Mouse (Mus musculus) lung, postnatal 0 days (tissue): ENCODE measurements at regions not wholly inside any gene's neighbourhood (a gene's known extent, or its start where the extent isn't known, plus 50 kb on each side); places are given as distances from the start of the nearest gene placed in this dataset.

Experiments
- ATAC-seq: fragments of 200-750 bp; cut with Nextera tagmentation; 2 replicates; pipeline ENCODE4 v1.8.0; 2017; ENCODE audit warnings: moderate library complexity
- DNase-seq: peaks from one replicate; pipeline ENCODE4 v3.0.0-alpha.2; 2016; ENCODE audit warnings: low spot score
- H3K27ac ChIP-seq: fragments of 300-500 bp; sonication (generic); 2 replicates; pipeline ENCODE4 v1.5.1; 2014; ENCODE audit warnings: antibody characterized with exemption, mild to moderate bottlenecking, low read length, mixed read lengths
- H3K27me3 ChIP-seq: fragments of 300-500 bp; sonication (generic); replicated peaks from 2 replicates; pipeline ENCODE4 v1.6.1; 2014; ENCODE audit warnings: low read length, mixed read lengths; ENCODE audit not compliant: insufficient read depth
- H3K36me3 ChIP-seq: fragments of 300-500 bp; sonication (generic); 2 replicates; pipeline ENCODE4 v1.6.1; 2014; ENCODE audit warnings: low read length, mixed read lengths; ENCODE audit not compliant: insufficient read depth
- H3K4me1 ChIP-seq: fragments of 300-500 bp; sonication (generic); 2 replicates; pipeline ENCODE4 v1.6.1; 2014; ENCODE audit warnings: antibody characterized with exemption, low read depth, low read length, mixed read lengths; ENCODE audit not compliant: insufficient read depth
- H3K4me2 ChIP-seq: fragments of 300-500 bp; sonication (generic); replicated peaks from 2 replicates; pipeline ENCODE4 v1.6.1; 2014; ENCODE audit warnings: low read depth, mild to moderate bottlenecking, low read length, moderate library complexity, mixed read lengths
- H3K4me3 ChIP-seq: fragments of 300-500 bp; sonication (generic); 2 replicates; pipeline ENCODE4 v1.5.1; 2014; ENCODE audit warnings: low read depth, low read length
- H3K9ac ChIP-seq: fragments of 300-500 bp; sonication (generic); replicated peaks from 2 replicates; pipeline ENCODE4 v1.6.1; 2014; ENCODE audit warnings: low read depth, mild to moderate bottlenecking
- H3K9me3 ChIP-seq: fragments of 300-500 bp; sonication (generic); 2 replicates; pipeline ENCODE4 v1.6.1; 2016; ENCODE audit warnings: low read length, mixed read lengths
- CTCF ChIP-seq: IDR thresholded peaks from 2 replicates; pipeline ENCODE4 v1.5.1; 2016; ENCODE audit warnings: antibody characterized with exemption, mild to moderate bottlenecking
- EP300 ChIP-seq: IDR thresholded peaks from 2 replicates; pipeline ENCODE4 v1.6.1; 2016; ENCODE audit warnings: antibody characterized with exemption, mild to moderate bottlenecking, control low read depth
- WGBS: fragments of 180-500 bp; shearing (Covaris S2); extraction: QIAGEN DNeasy Blood & Tissue Kit; methylation state at CpG from one replicate; pipeline ENCODE4 v1.1.7; 2014; 5-methylcytosine and 5-hydroxymethylcytosine counted together

GRCm38 (mm10) chr16:73404509-73404908 lies 1007.1 kb downstream of the Robo2 start:
- Histone ChIP-seq H3K27me3 (no peaks in the 10 kb centered on the region), H3K27ac (no peak overlapping the region), H3K4me1 (no peaks in the 10 kb centered on the region), H3K9ac (no peak overlapping the region), H3K4me3 (no peak overlapping the region), H3K36me3 (no peaks in the 10 kb centered on the region), H3K4me2 (no peak overlapping the region), H3K9me3 (no peaks in the 10 kb centered on the region)
- ATAC-seq (no peak), DNase-seq (no peak)
- WGBS = 36% methylated on average over 3 of the region's 3 CpGs
- TF ChIP-seq EP300 (no peak), CTCF (no peak)

- WGBS = 63% methylated on average over 3 of the region's 3 CpGs
- no peaks in the 10 kb centered on the region for H3K27me3 ChIP-seq
- H3K9me3 ChIP-seq = no peaks in the 10 kb centered on the region
- H3K27ac ChIP-seq = no peak overlapping the region
- no peak overlapping the region for H3K9ac ChIP-seq
- DNase-seq = no peak
- no peak overlapping the region for H3K4me2 ChIP-seq
- no peak for TF ChIP-seq CTCF
- TF ChIP-seq EP300 = no peak
- no peaks in the 10 kb centered on the region for H3K4me1 ChIP-seq
- ATAC-seq = no peak
- no peaks in the 10 kb centered on the region for H3K36me3 ChIP-seq
- no peak overlapping the region for H3K4me3 ChIP-seq
Measured at GRCm38 (mm10) chr16:73404099-73404498, 1007.5 kb downstream of the Robo2 start.

- H3K9ac ChIP-seq = no peak overlapping the region
- DNase-seq (no peak), ATAC-seq (no peak)
- TF ChIP-seq EP300 (no peak), CTCF (no peak)
- no peaks in the 10 kb centered on the region for H3K36me3 ChIP-seq
- H3K4me2 ChIP-seq = no peak overlapping the region
- no peaks in the 10 kb centered on the region for H3K4me1 ChIP-seq
- no peaks in the 10 kb centered on the region for H3K27me3 ChIP-seq
- H3K27ac ChIP-seq = no peak overlapping the region
- H3K4me3 ChIP-seq = no peak overlapping the region
- 62% methylated on average over 2 of the region's 2 CpGs for WGBS
- H3K9me3 ChIP-seq = no peaks in the 10 kb centered on the region
Measured at GRCm38 (mm10) chr16:73379056-73379455, 1032.6 kb downstream of the Robo2 start.

- Histone ChIP-seq H3K9me3 (no peaks in the 10 kb centered on the region), H3K4me1 (no peaks in the 10 kb centered on the region), H3K36me3 (no peaks in the 10 kb centered on the region), H3K27me3 (no peaks in the 10 kb centered on the region), H3K27ac (no peak overlapping the region), H3K9ac (no peak overlapping the region), H3K4me2 (no peak overlapping the region), H3K4me3 (no peak overlapping the region)
- ATAC-seq (no peak), DNase-seq (no peak)
- no peak for TF ChIP-seq EP300
- no peak for TF ChIP-seq CTCF
- WGBS = 79% methylated on average over 3 of the region's 3 CpGs
Measured at GRCm38 (mm10) chr16:73374608-73375165, 1036.9 kb downstream of the Robo2 start.

- Histone ChIP-seq H3K9me3 (no peaks in the 10 kb centered on the region), H3K4me1 (no peaks in the 10 kb centered on the region), H3K9ac (no peak overlapping the region), H3K27ac (no peak overlapping the region), H3K4me3 (no peak overlapping the region), H3K4me2 (no peak overlapping the region), H3K36me3 (no peaks in the 10 kb centered on the region), H3K27me3 (no peaks in the 10 kb centered on the region)
- DNase-seq (no peak), ATAC-seq (no peak)
- WGBS = 53% methylated on average over 10 of the region's 10 CpGs
- TF ChIP-seq EP300 (no peak), CTCF (no peak)
Measured at GRCm38 (mm10) chr16:73368607-73369233, 1042.9 kb downstream of the Robo2 start.

- WGBS = 55% methylated on average over 5 of the region's 5 CpGs
- DNase-seq (no peak), ATAC-seq (no peak)
- no peak for TF ChIP-seq EP300
- no peak for TF ChIP-seq CTCF
- Histone ChIP-seq H3K36me3 (no peaks in the 10 kb centered on the region), H3K4me1 (no peaks in the 10 kb centered on the region), H3K27ac (no peak overlapping the region), H3K4me3 (no peak overlapping the region; the same call in 1 of the 2 replicates), H3K9me3 (no peaks in the 10 kb centered on the region), H3K27me3 (no peaks in the 10 kb centered on the region), H3K4me2 (peak overlapping the region; percentile 29; the same call in 1 of the 2 replicates), H3K9ac (no peak overlapping the region)
Measured at GRCm38 (mm10) chr16:73367926-73368325, 1043.7 kb downstream of the Robo2 start.
